Mouse (Mus musculus) spleen, adult 2 months (tissue): ENCODE measurements at regions not wholly inside any gene's neighbourhood (a gene's known extent, or its start where the extent isn't known, plus 50 kb on each side); places are given as distances from the start of the nearest gene placed in this dataset.

ENCODE experiments used
- CTCF ChIP-seq: fragments of 200-500 bp; IDR thresholded peaks from 2 replicates; pipeline ENCODE4 v1.5.1; 2011; ENCODE audit warnings: mild to moderate bottlenecking, inconsistent platforms; ENCODE audit not compliant: insufficient read depth, insufficient read length, insufficient replicate concordance; ENCODE audit errors: extremely low read depth
- POLR2A ChIP-seq: fragments of 200-500 bp; IDR thresholded peaks from 2 replicates; pipeline ENCODE4 v1.6.1; 2011; ENCODE audit warnings: low read depth, low read length, inconsistent platforms

DNA sequence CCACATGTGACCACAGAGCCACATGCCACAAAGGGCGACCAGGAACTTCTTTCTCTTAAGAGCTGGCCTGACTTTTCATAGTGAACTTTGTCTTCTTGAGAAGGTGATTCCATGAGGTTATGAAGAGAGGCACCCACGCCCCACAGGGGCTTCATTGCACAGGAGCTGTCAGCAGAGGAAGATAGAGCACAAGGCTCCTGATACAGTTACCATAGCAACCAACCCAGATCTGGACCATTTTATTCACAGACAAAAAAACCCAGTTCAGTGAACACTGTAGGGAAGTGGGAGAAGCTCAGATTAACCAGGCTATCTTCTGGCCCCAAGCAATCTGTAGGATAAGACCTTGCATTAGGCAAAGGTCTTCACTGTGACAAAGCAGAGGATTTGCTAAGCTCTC, 179.2 kb downstream of the Il20rb start:
- TF ChIP-seq CTCF (no peak), POLR2A (no peak)
